Mouse (Mus musculus) cerebellum, adult 2 months (tissue): Measurements from ENCODE around the gene Tcp11x2.

Source experiments
- CTCF ChIP-seq: fragments of 200-500 bp; IDR thresholded peaks from 2 replicates; pipeline ENCODE4 v1.5.1; 2011; ENCODE audit warnings: low read depth, mild to moderate bottlenecking, control low read depth, low read length, moderate library complexity, borderline replicate concordance; ENCODE audit not compliant: insufficient read depth
- POLR2A ChIP-seq: fragments of 200-500 bp; IDR thresholded peaks from 2 replicates; pipeline ENCODE4 v1.6.1; 2011; ENCODE audit warnings: low read length, control low read depth, borderline replicate concordance; ENCODE audit not compliant: insufficient read depth

DNA sequence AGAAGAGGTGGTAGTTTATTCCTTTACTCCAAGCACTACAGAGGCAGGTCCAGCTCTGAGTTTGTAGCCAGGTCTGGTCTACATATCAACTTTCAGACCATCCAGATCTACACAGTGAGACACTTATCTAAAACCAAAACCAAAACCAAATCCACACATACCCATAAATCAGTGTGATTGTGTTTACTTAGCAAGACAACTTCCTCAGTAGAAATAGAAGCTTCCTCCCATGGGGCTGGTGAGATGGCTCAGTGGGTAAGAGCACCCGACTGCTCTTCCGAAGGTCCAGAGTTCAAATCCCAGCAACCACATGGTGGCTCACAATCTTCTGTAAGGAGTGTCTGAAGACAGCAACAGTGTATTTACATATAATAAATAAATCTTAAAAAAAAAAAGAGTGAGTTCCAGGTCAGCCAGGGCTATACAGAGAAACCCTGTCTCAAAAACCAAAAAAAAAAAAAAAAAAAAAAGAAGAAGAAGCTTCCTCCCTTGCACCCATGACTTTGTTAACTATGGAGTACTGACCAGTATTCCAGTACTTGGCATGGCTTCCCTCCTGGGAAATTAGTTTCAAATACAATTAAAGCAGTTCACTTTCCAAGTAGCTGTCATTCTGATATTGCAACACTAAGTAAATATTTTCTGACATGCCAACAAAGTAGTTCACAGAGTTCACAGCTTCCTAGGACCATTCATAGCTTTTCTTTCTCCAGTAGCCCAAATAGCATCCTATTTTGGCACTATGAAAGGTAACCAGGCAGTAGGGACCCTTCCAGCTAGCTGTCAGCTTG is 45.3 kb upstream of the Tcp11x2 start:
- TF ChIP-seq CTCF (no peak), POLR2A (no peak)
